Comparison of ENCODE assay signal across 8 mouse cellular contexts in genomic region chr3:37585967-37586730, GRCm38 (mm10). TPM values are rescaled to one million over a fixed set of nuclear protein-coding genes. Genes with fewer than 3 reads are reported as not detected.
DNase-seq lines count a peak whose midpoint lies in the region; ATAC-seq and TF ChIP-seq lines count a peak whose summit lies in the region.

No protein-coding gene starts in this region.

- TF ChIP-seq POLR2A in ES-Bruce4 (IDR thresholded peaks at IDR 0.05; ENCODE audit: insufficient read depth, low read length) = no peak

- no peaks in the 10 kb centered on the region for H3K36me3 ChIP-seq in ES-Bruce4 (ENCODE audit: control insufficient read depth, insufficient read depth, low read length, poor library complexity, severe bottlenecking)
- no peaks in the 10 kb centered on the region for H3K36me3 ChIP-seq in hindbrain, postnatal 0 days (ENCODE audit: insufficient read depth, low read length)
- H3K36me3 ChIP-seq in liver, embryonic 15.5 days (replicated peaks) = no peaks in the 10 kb centered on the region

- DNase-seq in adrenal gland, postnatal 36 days = peak; percentile 7 to 26
- DNase-seq in adrenal gland, postnatal 25 days = no peak
- DNase-seq in gastrocnemius, adult 2 months = peak; percentile 31
- DNase-seq in hindbrain, postnatal 0 days (ENCODE audit: low spot score) = peak; percentile 50
- DNase-seq in thymus, postnatal 14 days = no peak

- 6% methylated on average over 15 of the region's 15 CpGs for WGBS in hindbrain, postnatal 0 days
- 40% methylated on average over 15 of the region's 15 CpGs for WGBS in liver, embryonic 15.5 days (ENCODE audit: insufficient replicate concordance)

- no peaks in the 10 kb centered on the region for H3K9me3 ChIP-seq in ES-Bruce4 (replicated peaks; ENCODE audit: control insufficient read depth, insufficient read depth, low read length, poor library complexity, severe bottlenecking)
- H3K9me3 ChIP-seq in hindbrain, postnatal 0 days (ENCODE audit: low read length) = no peaks in the 10 kb centered on the region
- no peaks in the 10 kb centered on the region for H3K9me3 ChIP-seq in liver, embryonic 15.5 days (replicated peaks)

- no peak for TF ChIP-seq EP300 in ES-Bruce4 (IDR thresholded peaks at IDR 0.05; ENCODE audit: insufficient read depth, low read depth, low read length)

- H3K4me2 ChIP-seq in hindbrain, postnatal 0 days (ENCODE audit: low read depth, low read length) = peak overlapping the region; percentile 45
- H3K4me2 ChIP-seq in liver, embryonic 15.5 days = peak overlapping the region; percentile 39

- H3K4me3 ChIP-seq in ES-Bruce4 (ENCODE audit: low read depth, low read length) = peak overlapping the region; percentile 23; the same call in 1 of the 2 replicates
- peak overlapping the region; percentile 63 for H3K4me3 ChIP-seq in gastrocnemius, adult 2 months
- 0 out of 2 replicates have a peak overlapping the region, but pooled peaks have one; percentile 6 for H3K4me3 ChIP-seq in hindbrain, postnatal 0 days (ENCODE audit: low read length)
- no peak overlapping the region for H3K4me3 ChIP-seq in liver, embryonic 15.5 days (replicated peaks)

- peak overlapping the region; percentile 60 for H3K9ac ChIP-seq in ES-Bruce4 (ENCODE audit: low read depth, poor library complexity, severe bottlenecking)
- H3K9ac ChIP-seq in hindbrain, postnatal 0 days (replicated peaks; ENCODE audit: low read length) = 0 out of 2 replicates have a peak overlapping the region, but pooled peaks have one; percentile 15
- H3K9ac ChIP-seq in liver, embryonic 15.5 days = no peak overlapping the region

- TF ChIP-seq CTCF in ES-Bruce4 (IDR thresholded peaks at IDR 0.05; ENCODE audit: low read depth, low read length) = no peak
- peak; percentile 34; the same call in 1 of the 2 replicates for TF ChIP-seq CTCF in gastrocnemius, adult 2 months (IDR thresholded peaks at IDR 0.05)
- TF ChIP-seq CTCF in hindbrain, postnatal 0 days (IDR thresholded peaks at IDR 0.05; ENCODE audit: low read depth) = peak; percentile 22

- H3K4me1 ChIP-seq in ES-Bruce4 (ENCODE audit: control insufficient read depth, insufficient read depth, low read length) = peaks cover 2% of the 10 kb centered on the region
- H3K4me1 ChIP-seq in hindbrain, postnatal 0 days (ENCODE audit: insufficient read depth, low read length) = peaks cover 4% of the 10 kb centered on the region; the same call in 1 of the 2 replicates
- peaks cover 11% of the 10 kb centered on the region for H3K4me1 ChIP-seq in liver, embryonic 15.5 days (replicated peaks)

- H3K27ac ChIP-seq in ES-Bruce4 (ENCODE audit: insufficient read depth, low read length) = no peak overlapping the region
- H3K27ac ChIP-seq in gastrocnemius, adult 2 months = peak overlapping the region; percentile 86
- peak overlapping the region; percentile 69 for H3K27ac ChIP-seq in hindbrain, postnatal 0 days
- no peak overlapping the region for H3K27ac ChIP-seq in liver, embryonic 15.5 days (replicated peaks)

- ATAC-seq in hindbrain, postnatal 0 days = peak; percentile 84
- ATAC-seq in liver, embryonic 15.5 days (ENCODE audit: insufficient read depth) = no peak
- no peak for ATAC-seq in megakaryocyte-erythroid progenitor cell, adult 5-6 weeks (replicated peaks; ENCODE audit: low FRiP score, low TSS enrichment, poor library complexity, severe bottlenecking)

- intact Hi-C loops in gastrocnemius, adult 2 months (cut with DNase I) = loop anchor here (10.0 kb wide), 1 partner anchor 111 kb away; no protein-coding TSS in a partner anchor

- no peaks in the 10 kb centered on the region for H3K27me3 ChIP-seq in ES-Bruce4 (ENCODE audit: control insufficient read depth, insufficient read depth, low read length, poor library complexity, severe bottlenecking)
- no peaks in the 10 kb centered on the region for H3K27me3 ChIP-seq in hindbrain, postnatal 0 days (ENCODE audit: insufficient read depth, low read length)
- peaks cover 20% of the 10 kb centered on the region for H3K27me3 ChIP-seq in liver, embryonic 15.5 days

RNA-seq across cellular contexts. Expression of gene Spry1, which starts 53.6 kb away (rescaled TPM):
- total RNA-seq in adrenal gland, postnatal 36 days (2021) = 10 to 100 TPM; 25.1 to 31.4 TPM
- 19.8 and 20.7 TPM in 2 replicates for total RNA-seq in adrenal gland, postnatal 25 days (2021)
- polyA plus RNA-seq in ES-Bruce4 (2011; ENCODE audit: insufficient read depth, insufficient read length, low read depth, missing spikeins) = 30.1 and 30.5 TPM in 2 replicates
- 10 to 100 TPM; 12.3 to 21.8 TPM for total RNA-seq in gastrocnemius, adult 2 months (2021)
- total RNA-seq in hindbrain, postnatal 0 days (2014; rRNA removed) = 31.8 and 40.6 TPM in 2 replicates
- polyA plus RNA-seq in hindbrain, postnatal 0 days (2015; fragmentation: Nextera tagmentation; extraction: Ambion mirVana) = 5.5 and 5.6 TPM in 2 replicates
- polyA plus RNA-seq in liver, embryonic 15.5 days (2015; fragmentation: Nextera tagmentation; extraction: Ambion mirVana) = 3.0 and 3.9 TPM in 2 replicates
- total RNA-seq in megakaryocyte-erythroid progenitor cell, adult 5-6 weeks (2014; fragmentation: Nextera tagmentation) = 0.20 and 2.7 TPM in 2 replicates
- total RNA-seq in megakaryocyte-erythroid progenitor cell, adult 5-6 weeks (2017) = 1.3 and 3.3 TPM in 2 replicates

Comparison
In these comparisons a context has a peak if more than half of its experiments do, and no peak if none do; other contexts are left out.
1. DNase-seq: peak in adrenal gland, postnatal 36 days (2 of 2), gastrocnemius, adult 2 months (single experiment) and hindbrain, postnatal 0 days (single experiment); none in adrenal gland, postnatal 25 days (single experiment) and thymus, postnatal 14 days (single experiment).
2. H3K27ac ChIP-seq: peak in gastrocnemius, adult 2 months (single experiment) and hindbrain, postnatal 0 days (single experiment); none in ES-Bruce4 (single experiment) and liver, embryonic 15.5 days (single experiment).